Mouse (Mus musculus) heart, adult 18-20 months (tissue): ENCODE results near the gene Klhl25. TPM values are rescaled to one million over a fixed set of nuclear protein-coding genes. Genes with fewer than 3 reads are reported as not detected.
"Not testable (repeated sequence)": the region's sequence is repeated elsewhere in the genome, so short reads cannot be mapped to it uniquely, and the experiment has no call there.

ENCODE experiments used
- DNase-seq, 2 experiments: peaks; one replicate each; pipeline ENCODE4 v3.0.0; 2021 to 2022; ENCODE audit warnings: mixed read lengths in 1 of 2
- total RNA-seq, 2 experiments: library from RNA; stranded (reverse); gene quantifications; 2 replicates each; pipeline ENCODE4 v1.2.3; 2021

The Klhl25 gene
- total RNA-seq, 2 experiments from 2014 or later = 4.0 to 4.4 TPM

GRCm38 (mm10) chr7:75845936-75846335 lies 2.2 kb upstream of the Klhl25 start:
- DNase-seq = no peak

GRCm38 (mm10) chr7:75846942-75847341 lies 1.2 kb upstream of the Klhl25 start:
- no peak for DNase-seq

GRCm38 (mm10) chr7:75847489-75847888 lies 621 bp upstream of the Klhl25 start:
- no peak for DNase-seq

GRCm38 (mm10) chr7:75848776-75849670 lies 913 bp downstream of the Klhl25 start:
- DNase-seq = peak; percentile 28 to 51

GRCm38 (mm10) chr7:75850396-75850795 lies 2.3 kb downstream of the Klhl25 start:
- DNase-seq = not testable (repeated sequence)

GRCm38 (mm10) chr7:75851290-75851689 lies 3.2 kb downstream of the Klhl25 start:
- DNase-seq = no peak

- DNase-seq = peak in 1 of 2 experiments; percentile 14
These were observed 4.3 kb downstream of the Klhl25 start for GRCm38 (mm10) chr7:75852363-75852762.

- DNase-seq = peak in 1 of 2 experiments; percentile 32
These were observed 5.2 kb downstream of the Klhl25 start for GRCm38 (mm10) chr7:75853171-75853830.

GRCm38 (mm10) chr7:75854231-75854925 lies 6.3 kb downstream of the Klhl25 start:
- DNase-seq = no peak

- DNase-seq = peak in 1 of 2 experiments; percentile 28
These were observed 6.9 kb downstream of the Klhl25 start for GRCm38 (mm10) chr7:75855028-75855427.

GRCm38 (mm10) chr7:75856259-75856658 lies 8.1 kb downstream of the Klhl25 start:
- no peak for DNase-seq

GRCm38 (mm10) chr7:75859771-75860196 lies 11.7 kb downstream of the Klhl25 start:
- no peak for DNase-seq

- peak in 1 of 2 experiments; percentile 20 for DNase-seq
These were observed 13.7 kb downstream of the Klhl25 start for GRCm38 (mm10) chr7:75861638-75862426.

- DNase-seq = not testable (repeated sequence)
These were observed 14.3 kb downstream of the Klhl25 start for GRCm38 (mm10) chr7:75862427-75862781.

- not testable (repeated sequence) for DNase-seq
These were observed 15.3 kb downstream of the Klhl25 start for GRCm38 (mm10) chr7:75863248-75863911.

GRCm38 (mm10) chr7:75865026-75865425 lies 16.9 kb downstream of the Klhl25 start:
- no peak for DNase-seq

- no peak for DNase-seq
These were observed 18.4 kb downstream of the Klhl25 start for GRCm38 (mm10) chr7:75866557-75866956.

GRCm38 (mm10) chr7:75868687-75869086 lies 20.6 kb downstream of the Klhl25 start:
- no peak for DNase-seq

- no peak for DNase-seq
These were observed 22.4 kb downstream of the Klhl25 start for GRCm38 (mm10) chr7:75870551-75870950.

- DNase-seq = no peak
These were observed 24.1 kb downstream of the Klhl25 start for GRCm38 (mm10) chr7:75872255-75872654.

GRCm38 (mm10) chr7:75872697-75873096 lies 24.6 kb downstream of the Klhl25 start:
- DNase-seq = no peak
